15 mouse cellular contexts compared by ENCODE assay signal in genomic region chr16:31647221-31647620, GRCm38 (mm10).
"Had no signal": no experiment of that assay in that cellular context is flagged by ENCODE, and none has a peak within 500 bp of the region (broad histone marks: within the 10 kb centered on the region; RNA-seq: fewer than 3 reads in every experiment).

No protein-coding gene starts in this region.

- DNase-seq: heart, postnatal 10 days; heart, postnatal 14 days; heart, postnatal 36 days; heart, postnatal 4 days; kidney, adult 11 months; kidney, adult 18-20 months; kidney, adult 2 months; kidney, adult 8-10 months; kidney, postnatal 10 days; kidney, postnatal 14 days; kidney, postnatal 25 days; kidney, postnatal 36 days; kidney, postnatal 4 days; layer of hippocampus, adult 9-11 months; layer of hippocampus, postnatal 36 days had no signal
